Mouse (Mus musculus): Measurements from ENCODE around the gene Errfi1. TPM values are rescaled to one million over a fixed set of nuclear protein-coding genes. Genes with fewer than 3 reads are reported as not detected.

The Errfi1 gene
- total RNA-seq, 2 experiments from 2014 or later = 15.0 to 16.6 TPM

- intact Hi-C loops (cut with DNase I) = no loop called here
- peak; percentile 96 for DNase-seq (ENCODE audit: low spot score)
Observed at GRCm38 (mm10) chr4:150909451-150910156, 55.9 kb downstream of the Errfi1 start.

- no peak for DNase-seq (ENCODE audit: low spot score)
- intact Hi-C loops (cut with DNase I) = no loop called here
Observed at GRCm38 (mm10) chr4:150910164-150910951, 56.6 kb downstream of the Errfi1 start.

- no peak for DNase-seq (ENCODE audit: low spot score)
- intact Hi-C loops (cut with DNase I) = no loop called here
Observed at GRCm38 (mm10) chr4:150913743-150914142, 60.0 kb downstream of the Errfi1 start.

- intact Hi-C loops (cut with DNase I) = no loop called here
Observed at GRCm38 (mm10) chr4:150914290-150914733, 60.6 kb downstream of the Errfi1 start, which contains the start of the genes Park7 and Tnfrsf9. TSS of gene Park7 (minus strand) at chr4:150914437. TSS of gene Tnfrsf9 (plus strand) at chr4:150914562.

GRCm38 (mm10) chr4:150915181-150915906 lies 61.6 kb downstream of the Errfi1 start:
- intact Hi-C loops (cut with DNase I) = loop anchor here (5.0 kb wide), 1 partner anchor 52 kb away; no protein-coding TSS in a partner anchor
- DNase-seq (ENCODE audit: low spot score) = no peak

More at GRCm38 (mm10) chr4:150914290-150914733, 60.6 kb downstream of the Errfi1 start, which contains the start of the genes Park7 and Tnfrsf9:
- peak; percentile 95 for DNase-seq (ENCODE audit: low spot score)

- DNase-seq (ENCODE audit: low spot score) = no peak
- intact Hi-C loops (cut with DNase I) = loop anchor here (5.0 kb wide), 1 partner anchor 50 kb away; no protein-coding TSS in a partner anchor
Observed at GRCm38 (mm10) chr4:150917336-150918027, 63.8 kb downstream of the Errfi1 start.

Other genes with a start within 250 kb of the Errfi1 start
- gene Slc45a1, start 201.7 kb upstream of the Errfi1 start, total RNA-seq (2021) = not detected
- gene Park7, start 60.5 kb downstream of the Errfi1 start, total RNA-seq (2021) = 100 to 1,000 TPM; 232 to 242 TPM
- under 1 TPM in 1 of 2 experiments, not detected in 1; 0.21 TPM for gene Tnfrsf9, start 60.6 kb downstream of the Errfi1 start, total RNA-seq (2021)
- not detected for gene Uts2, start 143.2 kb downstream of the Errfi1 start, total RNA-seq (2021)
- 10 to 100 TPM in 1 of 2 experiments, 1 to 10 TPM in 1; 4.2 to 19.9 TPM for gene Per3, start 190.7 kb downstream of the Errfi1 start, total RNA-seq (2021)
- gene Vamp3, start 204.0 kb downstream of the Errfi1 start, total RNA-seq (2021) = 10 to 100 TPM; 67.4 to 77.2 TPM
- gene Gm13090, start 235.7 kb downstream of the Errfi1 start, total RNA-seq (2021) = not detected

Data from heart, postnatal 25 days (tissue).